Mouse (Mus musculus) MEL (cell line): Measurements from ENCODE around the gene Mfsd13b.

ENCODE experiments used
- CTCF ChIP-seq, 3 experiments: IDR thresholded peaks in 2 of 3; conservative IDR thresholded peaks in 1 of 3; 2 replicates each; pipeline ENCODE4 v1.5.1; 2011 to 2012; ENCODE audit warnings: low read length in 3 of 3, low read depth in 2 of 3, mild to moderate bottlenecking in 2 of 3, improper control_type of control experiment in 1 of 3, inconsistent platforms in 1 of 3, mixed read lengths in 1 of 3, moderate library complexity in 1 of 3; ENCODE audit not compliant: control insufficient read depth in 1 of 3, insufficient read depth in 1 of 3, poor library complexity in 1 of 3, severe bottlenecking in 1 of 3
- EP300 ChIP-seq, 2 experiments: IDR thresholded peaks; 2 replicates each; pipeline ENCODE4 v1.6.1; 2011; ENCODE audit warnings: improper control_type of control experiment in 2 of 2, low read length in 2 of 2, low read depth in 1 of 2, mild to moderate bottlenecking in 1 of 2
- KAT2A ChIP-seq: conservative IDR thresholded peaks from 2 replicates; pipeline ENCODE4 v1.6.1; 2012; ENCODE audit warnings: low read depth, low read length, improper control_type of control experiment, inconsistent platforms
- POLR2AphosphoS2 ChIP-seq: IDR thresholded peaks from 2 replicates; pipeline ENCODE4 v1.6.1; 2011; ENCODE audit warnings: low read length, improper control_type of control experiment
- TAL1 ChIP-seq: IDR thresholded peaks from 2 replicates; pipeline ENCODE4 v1.6.1; 2012; ENCODE audit warnings: mild to moderate bottlenecking, inconsistent platforms, low read length, moderate library complexity, mixed read lengths
- TCF12 ChIP-seq: IDR thresholded peaks from 2 replicates; pipeline ENCODE4 v1.6.1; 2014; ENCODE audit warnings: low read depth, mild to moderate bottlenecking, inconsistent platforms, low read length, improper control_type of control experiment, moderate library complexity
- ZKSCAN1 ChIP-seq: IDR thresholded peaks from 2 replicates; pipeline ENCODE4 v1.6.1; 2012; ENCODE audit warnings: low read depth, mild to moderate bottlenecking, inconsistent platforms, low read length, improper control_type of control experiment, moderate library complexity
- ZMIZ1 ChIP-seq: IDR thresholded peaks from 2 replicates; pipeline ENCODE4 v1.6.1; 2012; ENCODE audit warnings: low read depth, mild to moderate bottlenecking, inconsistent platforms, low read length, improper control_type of control experiment, moderate library complexity
- ZNF384 ChIP-seq: IDR thresholded peaks from 2 replicates; pipeline ENCODE4 v1.6.1; 2012; ENCODE audit warnings: low read depth, mild to moderate bottlenecking, inconsistent platforms, low read length, improper control_type of control experiment

- no peak for TF ChIP-seq ZMIZ1
- no peak for TF ChIP-seq ZNF384
- TF ChIP-seq EP300 (IDR thresholded peaks at IDR 0.05; ENCODE audit: low read depth in 1 of 2, low read length in 2 of 2) = no peak
- TF ChIP-seq CTCF (IDR thresholded peaks at IDR 0.05 in 2 of 3, conservative IDR thresholded peaks at IDR 0.05 in 1 of 3; ENCODE audit: control insufficient read depth in 1 of 3, insufficient read depth in 1 of 3, low read depth in 2 of 3, low read length in 3 of 3, poor library complexity in 1 of 3, severe bottlenecking in 1 of 3) = no peak
- no peak for TF ChIP-seq TCF12
- no peak for TF ChIP-seq KAT2A
- TF ChIP-seq ZKSCAN1 = no peak
- TF ChIP-seq TAL1 = no peak
- no peak for TF ChIP-seq POLR2AphosphoS2
These were observed 20.2 kb downstream of the Mfsd13b start for GRCm38 (mm10) chr7:121002407-121002928.
